Mouse (Mus musculus): ENCODE measurements around the gene Trmt10a.
"Not testable (repeated sequence)": the region's sequence is repeated elsewhere in the genome, so short reads cannot be mapped to it uniquely, and the experiment has no call there.

The Trmt10a gene

DNA sequence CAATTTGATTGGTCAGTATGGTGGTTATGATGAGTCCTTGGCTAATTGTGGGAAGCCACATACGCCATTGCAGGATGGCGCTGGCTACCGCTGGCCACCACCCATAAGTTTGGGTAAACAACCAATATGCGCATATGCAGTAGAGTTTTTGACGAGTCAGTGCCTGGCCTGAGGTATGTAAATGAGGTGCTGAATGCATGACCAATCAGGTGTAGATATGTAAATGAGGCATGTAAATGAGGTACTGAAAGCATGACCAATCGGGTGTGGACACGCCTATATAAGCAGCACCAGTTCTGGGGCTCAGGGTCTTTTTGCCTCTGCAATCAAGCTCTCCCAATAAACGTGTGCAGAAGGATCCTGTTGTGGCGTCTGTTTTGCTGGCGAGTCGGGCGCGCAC lies 5.1 kb upstream of the Trmt10a start:
- not testable (repeated sequence) for DNase-seq

DNA sequence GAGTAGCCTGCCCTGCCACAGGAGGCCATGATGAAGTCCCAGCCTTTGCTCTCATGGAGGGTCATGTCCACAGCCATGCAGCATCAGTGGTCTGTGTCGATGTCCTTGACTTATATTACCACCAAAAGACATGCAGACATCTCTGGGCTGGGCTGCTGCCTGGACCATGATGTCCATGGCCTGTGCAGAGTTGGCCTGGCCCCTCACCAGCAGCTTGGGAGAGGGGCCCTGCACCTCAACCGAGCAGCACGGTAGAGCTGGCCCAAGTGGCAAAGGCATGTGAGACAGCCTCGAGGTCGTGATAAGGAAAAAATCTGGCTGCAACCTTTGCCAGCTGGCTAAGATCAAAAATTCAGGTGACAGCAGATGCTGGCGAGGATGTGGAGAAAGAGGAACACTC lies 3.6 kb upstream of the Trmt10a start:
- DNase-seq, result no peak

DNA sequence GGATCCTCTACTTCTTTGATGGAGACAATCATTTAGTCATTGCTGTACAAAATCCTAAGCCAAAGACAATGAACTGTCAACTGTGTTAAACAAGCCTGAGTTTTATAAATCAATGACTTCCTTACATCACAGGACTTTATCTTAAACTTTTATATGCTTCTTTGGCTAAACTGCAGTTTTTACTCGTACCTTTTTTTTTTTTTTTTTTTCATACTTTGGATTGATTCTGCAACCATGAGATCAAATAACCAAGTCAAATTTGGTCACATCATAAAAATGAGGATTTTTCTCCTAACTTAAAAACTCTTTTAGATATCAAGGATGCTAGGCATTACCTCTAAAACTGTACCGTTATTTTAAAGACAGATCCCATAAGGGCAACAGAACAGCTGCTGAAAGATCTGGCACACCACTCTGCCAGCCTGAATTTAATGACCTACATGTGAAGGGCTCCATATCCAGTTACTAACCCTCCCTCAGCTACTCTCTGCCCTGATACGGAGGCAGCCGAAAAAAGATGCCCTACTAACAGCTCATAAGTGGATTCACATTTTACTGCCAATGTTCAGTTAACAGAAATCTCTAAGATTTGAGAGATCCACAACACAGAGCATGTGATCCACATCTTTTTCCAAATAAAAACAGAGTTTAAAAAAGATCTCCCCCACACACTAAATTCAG lies 1.1 kb upstream of the Trmt10a start:
- peak; percentile 14 to 24 for DNase-seq

DNA sequence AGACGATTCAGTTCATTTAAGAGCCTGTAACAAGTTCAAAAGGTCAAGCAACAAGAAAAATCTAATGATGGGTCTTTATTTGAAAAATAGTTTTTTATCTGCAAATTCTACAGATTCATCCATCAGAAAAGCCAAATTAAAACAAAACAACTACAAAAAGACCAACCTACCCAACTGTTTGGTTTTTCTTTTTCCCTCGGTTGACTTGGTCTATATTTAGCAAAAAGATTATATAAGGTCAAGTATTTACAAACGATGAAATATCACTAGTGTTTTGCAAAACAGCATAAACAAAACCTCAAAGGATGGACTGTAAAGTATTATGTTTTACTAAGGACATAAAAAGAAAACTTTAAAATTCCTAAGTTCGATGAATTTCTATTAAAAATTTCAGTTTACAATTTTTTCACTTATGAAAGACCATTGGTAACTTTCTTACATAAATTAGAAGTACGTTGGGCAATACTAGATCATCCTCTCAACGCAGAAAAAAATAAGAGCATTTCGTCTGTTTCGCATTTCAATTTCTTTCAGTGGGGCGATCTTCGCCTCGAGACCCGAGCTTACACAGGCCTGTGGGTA lies 424 bp upstream of the Trmt10a start:
- no peak for DNase-seq

DNA sequence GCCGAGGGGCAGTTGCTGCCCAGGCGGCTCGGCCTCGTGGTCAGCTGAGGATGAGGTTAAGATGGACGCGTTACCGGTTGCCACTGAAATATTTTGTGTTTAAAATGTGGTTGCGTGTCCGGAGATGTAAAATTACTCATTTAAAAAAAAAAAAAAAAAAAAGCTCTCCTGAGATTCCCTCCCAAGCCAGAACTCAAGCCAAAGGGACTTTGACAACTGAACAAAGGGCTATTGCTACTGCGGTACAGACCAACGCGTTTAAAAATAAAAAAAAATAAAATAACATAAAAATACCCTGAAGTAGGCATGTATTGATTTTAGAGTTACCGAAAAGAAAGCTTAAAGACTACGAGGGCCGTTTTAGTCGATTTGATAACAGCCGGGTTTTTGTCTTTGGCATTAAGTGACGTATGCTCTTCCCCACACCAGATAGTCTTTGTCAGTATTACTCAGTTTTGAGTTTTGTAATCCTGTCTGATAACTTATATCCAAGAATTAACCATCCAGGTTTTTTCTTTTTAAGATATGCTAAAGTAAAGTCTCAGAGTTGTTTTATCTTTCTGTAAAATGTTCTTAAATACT lies 903 bp downstream of the Trmt10a start:
- no peak for DNase-seq

DNA sequence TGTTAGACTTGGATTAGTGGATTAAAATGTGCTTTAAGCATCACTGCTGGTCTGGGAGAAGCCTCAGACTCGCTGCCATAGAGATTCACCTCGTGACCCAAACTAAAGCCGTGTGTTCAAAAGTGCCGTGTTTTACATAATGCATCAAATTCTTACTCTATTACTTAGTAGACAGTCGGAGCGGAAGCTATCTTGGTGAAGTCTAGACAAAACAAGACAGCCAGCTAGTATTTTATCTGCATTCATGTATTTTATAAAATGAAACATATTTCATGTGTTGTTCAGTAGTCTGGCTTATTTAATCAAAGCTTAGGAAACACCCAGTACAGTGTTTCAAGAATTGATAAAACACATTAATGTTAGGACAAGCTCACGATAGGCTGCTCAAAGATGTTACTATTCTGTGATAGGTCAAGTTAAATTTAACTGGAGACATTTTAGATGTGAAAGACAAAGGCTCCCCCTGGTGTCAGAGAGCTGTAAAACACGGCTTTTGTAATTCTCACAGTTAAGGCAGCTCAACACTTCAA lies 1.5 kb downstream of the Trmt10a start, which contains the start of gene Mttp:
Gene Mttp (minus strand): TSS at position 327 of the 530 bp plus-strand sequence.
- DNase-seq, result peak; percentile 76 to 86

DNA sequence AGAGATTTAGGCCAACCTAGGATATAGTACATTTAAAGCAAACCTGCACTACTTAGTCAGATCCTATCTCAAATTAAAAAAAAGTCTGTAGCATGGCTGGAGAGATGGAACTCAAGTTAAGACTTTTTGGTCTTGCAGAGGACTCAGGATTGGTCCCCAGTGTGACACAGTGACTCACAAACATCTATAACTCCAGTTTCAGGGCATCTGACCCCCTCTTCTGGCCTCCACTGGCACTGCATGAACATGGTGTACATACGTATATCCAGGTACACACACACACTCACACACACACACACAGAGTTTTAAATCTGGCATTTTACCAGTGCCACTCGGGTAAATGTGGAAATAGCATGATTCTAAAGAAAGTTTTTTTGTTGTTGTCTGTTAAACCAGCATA lies 5.6 kb downstream of the Trmt10a start:
- no peak for DNase-seq

DNA sequence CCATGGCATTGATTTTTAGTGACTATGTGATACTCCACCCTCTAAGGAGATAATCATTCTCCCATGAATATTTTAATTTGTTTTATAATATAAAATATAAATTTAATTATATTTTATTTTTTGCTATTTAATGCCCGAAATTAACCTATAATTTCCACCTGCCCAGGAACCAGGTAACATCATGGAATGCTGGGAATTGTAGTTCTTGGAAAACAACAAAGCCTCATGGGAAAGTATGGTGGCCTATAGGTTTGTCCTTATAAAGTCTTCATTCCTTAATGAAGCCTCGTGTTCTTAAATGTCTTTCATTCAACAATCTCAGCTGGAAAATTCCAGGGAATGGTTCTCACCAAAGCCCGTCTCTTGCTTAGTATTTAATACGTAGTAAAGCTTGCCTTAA lies 11.8 kb downstream of the Trmt10a start:
- DNase-seq, result no peak

DNA sequence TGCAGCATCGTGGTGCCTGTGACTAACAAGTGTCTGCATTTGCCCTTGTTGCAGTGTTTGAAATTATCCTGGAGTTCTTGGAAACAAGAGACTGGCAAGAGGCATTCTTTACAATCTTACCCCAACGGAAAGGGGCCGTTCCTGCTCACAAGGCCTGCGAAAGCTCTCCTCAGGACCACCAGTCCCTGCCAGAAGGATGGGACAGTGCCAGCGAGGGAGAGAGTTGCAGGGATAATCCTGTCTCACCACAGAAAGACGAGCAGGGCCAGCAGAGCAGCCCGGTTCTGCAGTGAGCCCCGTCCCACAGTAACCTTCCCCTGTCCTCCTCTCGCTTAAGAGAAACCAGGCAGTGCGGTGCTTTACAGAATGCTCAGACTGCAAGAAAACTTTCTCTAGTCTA lies 13.4 kb downstream of the Trmt10a start:
- peak; percentile 25 to 26 for DNase-seq

DNA sequence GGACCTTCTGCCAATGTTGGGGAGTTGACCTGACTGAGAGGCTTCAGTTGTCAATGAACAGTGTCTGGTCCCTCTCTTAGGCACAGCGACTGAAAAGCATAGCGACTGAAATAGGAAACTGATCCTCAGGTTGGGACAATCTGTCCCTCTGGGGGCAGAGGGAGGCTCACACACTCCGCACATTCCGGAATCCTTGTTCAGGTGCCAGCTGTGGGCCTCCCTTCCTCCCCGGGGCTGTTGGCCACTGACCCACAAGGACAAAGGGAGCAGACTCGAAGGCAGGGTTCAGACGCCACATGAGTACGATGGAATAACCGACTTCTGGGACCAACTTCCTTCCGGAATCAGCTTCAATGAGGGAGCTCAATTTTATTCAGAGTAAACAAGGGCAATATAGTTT lies 18.4 kb downstream of the Trmt10a start:
- DNase-seq, result no peak

DNA sequence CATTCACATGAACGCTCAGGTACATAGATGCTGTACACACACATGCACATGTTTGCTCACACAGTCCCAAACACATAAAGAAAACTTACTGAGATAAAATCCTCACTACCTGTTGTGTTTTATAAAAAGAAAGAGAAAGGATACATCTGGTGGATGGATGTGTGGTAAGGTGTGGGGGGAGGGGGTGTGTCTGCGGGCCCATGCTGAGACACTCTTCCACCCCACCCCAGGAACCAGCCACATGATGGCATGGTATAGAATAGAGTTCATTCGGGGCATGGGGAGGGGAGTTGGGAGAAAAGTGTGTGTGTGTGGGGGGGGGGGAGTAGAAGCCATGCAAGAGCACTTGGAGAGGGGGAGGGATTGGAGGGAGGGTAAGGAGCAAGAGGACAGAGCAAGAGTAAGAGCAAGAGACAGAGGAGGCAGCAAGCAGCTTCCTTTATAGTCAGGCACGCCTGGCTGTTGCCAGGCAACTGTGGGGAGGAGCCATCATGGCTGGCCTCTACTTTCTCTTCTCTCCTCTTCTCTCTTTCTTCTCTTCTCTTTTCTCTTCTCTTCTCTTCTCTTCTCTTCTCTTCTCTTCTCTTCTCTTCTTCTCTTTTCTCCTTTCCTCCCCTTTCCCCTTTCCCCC lies 19.4 kb downstream of the Trmt10a start:
- DNase-seq, result no peak

DNA sequence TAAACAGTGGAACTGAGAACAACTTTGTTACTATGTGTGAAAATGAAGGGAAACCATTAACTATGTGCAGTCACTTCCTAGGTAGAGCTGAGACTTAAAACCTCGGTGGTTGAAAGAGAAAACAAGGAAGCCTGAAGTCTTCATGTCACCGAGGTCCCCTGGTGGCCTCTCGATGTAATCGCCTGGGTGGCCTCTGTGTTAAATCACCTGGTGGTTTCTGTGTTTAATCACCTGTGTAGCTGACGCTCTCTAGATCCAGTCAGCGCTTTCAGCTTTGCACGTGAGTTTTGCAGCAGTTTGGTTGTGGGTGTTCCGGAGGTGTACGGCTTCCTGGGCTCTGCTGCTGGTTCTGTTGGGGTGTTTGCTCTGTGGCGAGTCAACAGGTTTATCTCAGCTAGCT lies 30.0 kb downstream of the Trmt10a start:
- no peak for DNase-seq

DNA sequence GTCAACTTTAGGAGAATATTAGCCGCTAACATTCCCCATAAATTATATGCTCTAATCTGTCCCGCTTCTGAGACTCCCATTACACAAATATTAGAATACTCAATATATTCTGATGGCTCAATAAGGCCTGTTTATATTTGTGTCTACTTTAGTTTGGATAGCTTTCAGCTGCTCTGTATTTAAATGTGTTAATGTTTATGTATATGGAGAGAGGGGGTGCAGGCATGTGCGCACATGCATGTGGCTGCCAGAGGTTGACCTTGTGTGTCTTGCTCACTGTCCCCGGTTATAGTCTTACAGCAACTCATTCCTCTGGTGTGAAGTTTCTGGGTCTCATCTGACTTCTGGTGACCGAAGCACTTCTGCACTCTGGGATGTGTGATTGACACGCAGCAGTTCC lies 32.3 kb downstream of the Trmt10a start:
- DNase-seq, result no peak

DNA sequence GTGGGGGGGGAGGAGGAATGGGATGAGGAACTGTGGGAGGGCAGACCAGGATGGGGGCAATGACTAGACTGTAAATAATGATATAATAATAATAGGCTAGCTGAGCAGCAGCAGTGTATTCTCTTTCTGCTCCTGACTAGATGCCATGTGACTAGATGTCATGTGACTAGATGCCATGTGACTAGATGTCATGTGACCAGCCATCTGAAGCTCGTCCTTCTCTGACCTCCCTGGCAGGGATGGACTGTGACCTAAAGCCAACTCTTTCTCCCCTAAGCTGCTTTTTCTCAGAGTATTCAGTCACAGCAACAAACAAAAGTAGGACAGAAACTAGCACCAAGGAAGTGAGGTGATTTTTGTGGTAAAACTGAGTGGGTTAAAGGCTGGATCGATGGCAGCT lies 38.8 kb downstream of the Trmt10a start:
- DNase-seq, result no peak

DNA sequence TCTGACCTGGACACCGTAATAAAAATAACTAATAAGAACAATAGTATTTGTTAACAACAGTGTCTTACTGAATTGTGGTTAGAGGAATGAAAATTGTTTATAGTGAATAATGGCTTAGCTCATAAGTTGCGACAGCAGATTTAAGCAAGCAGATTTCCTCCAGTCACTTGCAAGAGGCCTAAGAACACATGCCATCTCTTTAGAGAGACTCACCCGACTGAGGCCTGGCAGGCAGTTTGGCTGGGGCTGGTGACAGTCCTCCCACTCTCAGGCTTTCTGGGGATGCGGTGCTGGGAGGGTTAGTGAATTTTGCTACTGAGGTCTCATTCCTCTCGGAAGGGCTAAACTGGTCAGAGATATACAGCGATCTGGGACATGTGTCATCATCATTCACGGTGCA lies 40.1 kb downstream of the Trmt10a start:
- no peak for DNase-seq

DNA sequence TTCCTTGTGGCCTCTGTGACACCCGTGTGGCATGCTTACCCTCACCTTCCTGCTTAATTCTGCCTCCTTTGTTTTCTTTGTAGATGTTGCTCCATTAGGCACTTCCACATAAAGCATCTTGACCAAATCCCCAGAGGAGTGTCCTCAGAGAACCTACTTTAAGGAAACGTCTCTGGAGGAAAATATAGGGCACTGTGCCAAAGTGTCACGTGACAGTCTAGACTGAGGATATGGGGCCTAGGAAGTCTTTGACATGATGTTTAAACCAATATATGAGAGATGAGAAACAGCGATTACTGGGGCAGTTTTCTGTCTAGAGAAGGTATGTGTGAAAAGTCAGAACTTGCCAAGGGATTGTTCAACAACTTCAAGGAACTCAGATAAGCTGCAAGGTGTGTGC lies 42.0 kb downstream of the Trmt10a start:
- no peak for DNase-seq

DNA sequence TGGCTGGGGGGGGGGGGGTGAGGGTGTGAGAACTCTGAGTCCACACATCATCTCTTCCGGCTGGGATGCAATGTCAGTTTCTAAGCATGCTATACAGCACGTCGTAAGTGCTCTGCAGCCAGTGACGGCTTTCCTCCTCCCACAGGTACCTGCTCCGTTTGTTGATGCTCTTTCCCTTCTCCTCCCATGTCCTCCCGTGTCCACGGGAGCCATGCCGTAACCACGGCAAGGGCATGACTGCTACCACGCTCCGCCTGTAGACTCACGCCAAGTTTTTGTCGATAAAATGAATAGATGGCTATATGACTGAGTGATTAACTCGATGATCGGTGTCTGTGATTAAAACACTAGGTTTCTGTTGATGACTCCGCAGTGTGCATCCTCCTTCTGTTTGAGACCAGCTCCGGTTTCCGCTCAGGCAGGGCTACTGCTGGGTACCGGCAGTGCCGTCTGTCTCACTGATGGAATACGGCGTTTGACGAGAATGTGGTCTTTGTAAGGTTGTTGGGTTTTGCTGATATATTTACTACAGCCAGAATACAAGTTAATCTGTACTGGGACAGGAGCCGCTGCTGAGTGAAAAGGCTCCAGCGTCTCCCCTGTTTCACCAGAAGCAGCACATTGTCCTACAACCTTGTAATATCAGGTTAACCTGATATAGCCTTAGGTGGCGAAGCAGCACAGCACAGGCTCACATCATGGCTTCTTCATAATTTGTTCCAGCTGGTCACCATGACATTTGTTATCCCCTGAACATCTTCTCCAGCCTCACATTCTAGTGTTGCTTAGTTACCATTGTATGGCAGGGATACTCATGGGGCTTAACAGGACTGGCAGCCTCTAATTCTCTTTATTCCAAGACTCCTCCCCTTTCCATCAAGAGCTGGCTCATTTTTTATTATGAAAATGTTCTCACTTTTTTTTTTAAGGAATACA lies 43.0 kb downstream of the Trmt10a start:
- DNase-seq, result peak in 1 of 2 experiments; percentile 23

DNA sequence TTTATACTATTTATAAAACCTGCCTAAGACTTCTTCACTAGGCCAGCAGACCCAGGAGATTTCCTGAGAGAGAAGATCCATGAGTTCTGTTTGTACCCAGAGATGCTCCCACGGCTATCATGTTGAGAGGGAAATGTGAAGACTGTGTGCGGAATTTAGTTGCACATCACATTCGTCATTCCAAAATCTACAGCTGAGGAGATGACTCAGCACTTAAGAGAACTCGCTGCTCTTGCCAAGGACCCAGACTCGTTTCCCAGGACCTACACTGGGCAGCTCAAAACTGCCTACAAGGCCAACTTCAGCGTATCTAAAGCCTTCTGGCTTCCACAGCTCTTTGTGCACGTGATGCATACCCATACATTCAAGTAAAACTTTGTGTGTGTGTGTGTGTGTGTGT lies 49.0 kb downstream of the Trmt10a start:
- no peak for DNase-seq

DNA sequence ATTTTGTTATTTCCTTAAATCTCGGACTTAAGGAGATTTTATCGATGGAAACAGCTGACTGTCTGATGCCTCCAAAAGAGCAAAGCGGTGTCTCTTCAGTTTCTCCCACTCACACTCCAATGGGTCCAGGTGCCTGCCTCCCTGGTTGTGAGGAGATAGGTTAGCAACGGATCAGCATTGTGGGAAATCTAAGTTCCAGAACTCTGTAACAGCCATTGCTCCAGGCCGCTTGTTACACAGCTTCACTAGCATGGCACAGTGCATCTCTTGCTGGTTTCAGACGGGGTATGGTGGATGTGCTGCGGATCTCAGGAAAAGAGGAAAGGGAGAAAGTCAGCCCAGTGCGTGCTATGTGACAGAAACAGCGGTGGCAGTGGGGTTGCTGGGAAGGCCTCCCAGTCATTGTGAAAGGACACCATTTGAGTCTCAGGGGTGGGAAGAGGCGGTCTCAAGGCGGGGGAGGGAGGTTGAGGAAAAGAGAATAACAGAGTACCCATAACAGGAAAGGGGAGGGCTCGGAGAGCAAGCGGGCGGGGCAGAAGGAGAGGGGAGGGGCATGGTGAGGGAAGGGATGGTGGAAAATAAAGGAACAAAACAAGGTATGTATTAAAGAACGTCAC lies 50.5 kb downstream of the Trmt10a start, which contains the start of gene 4930579F01Rik:
Gene 4930579F01Rik (minus strand): TSS at position 143 of the 620 bp plus-strand sequence.
- DNase-seq, result no peak

DNA sequence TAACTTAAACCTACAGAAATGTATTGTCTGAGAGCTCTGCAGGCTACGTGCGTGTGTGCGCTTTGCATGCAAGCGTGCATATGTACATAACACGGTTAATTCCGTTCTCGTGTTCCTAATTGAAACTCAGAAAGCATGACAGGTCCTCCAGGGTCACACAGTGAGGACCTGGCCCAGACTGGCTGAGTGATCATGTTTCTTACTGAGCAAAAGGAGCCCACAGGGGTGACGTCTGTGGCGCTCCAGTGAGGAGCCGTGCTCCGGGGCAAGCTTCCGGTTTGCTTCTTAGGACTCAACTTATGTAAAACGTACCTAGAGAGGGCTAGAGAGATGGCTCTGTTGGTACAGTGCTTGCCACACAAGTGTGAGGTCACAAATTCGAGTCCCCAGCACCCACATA lies 53.8 kb downstream of the Trmt10a start:
- DNase-seq, result no peak

DNA sequence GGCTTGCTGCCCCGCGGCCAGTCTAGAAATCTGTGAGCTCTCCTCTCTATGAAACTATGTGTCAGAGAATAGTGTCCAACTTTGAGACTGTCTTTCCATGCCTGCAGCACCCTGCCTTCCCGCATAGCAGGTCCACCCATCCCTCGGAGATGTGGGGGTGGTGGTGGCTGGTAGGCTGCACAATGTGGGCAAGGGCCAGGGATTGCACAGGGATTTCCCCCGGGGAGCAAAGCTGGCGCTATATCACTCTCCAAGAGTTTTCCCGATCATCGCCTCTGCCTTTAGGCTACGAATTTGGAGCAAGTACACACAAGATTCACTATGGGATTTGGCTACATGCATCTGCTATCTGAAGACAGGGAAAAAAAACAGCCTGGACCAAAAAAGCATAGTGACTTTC lies 54.3 kb downstream of the Trmt10a start:
- DNase-seq, result no peak
